9 mouse cellular contexts compared by ENCODE assay signal in the genomic region with DNA sequence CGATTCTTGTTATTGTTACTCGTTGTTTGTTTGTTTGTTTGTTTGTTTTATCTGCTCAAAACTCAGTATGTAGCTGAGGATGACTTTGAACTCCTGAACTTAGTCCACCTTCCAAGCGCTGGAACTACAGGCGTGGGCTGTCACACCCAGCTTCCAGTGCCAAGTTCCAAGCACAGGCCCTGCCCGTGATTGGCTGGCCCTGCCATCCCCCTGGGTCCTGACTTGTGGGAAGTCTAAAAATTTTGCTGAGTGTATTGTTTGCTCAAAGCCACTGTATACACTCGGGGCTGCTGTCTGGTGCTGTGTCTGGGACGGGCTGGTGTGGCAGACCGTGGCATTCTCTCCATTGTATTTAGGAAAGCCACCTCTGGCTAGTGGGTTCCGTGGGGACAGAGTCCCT. TPM values are rescaled to one million over a fixed set of nuclear protein-coding genes. Genes with fewer than 3 reads are reported as not detected.
DNase-seq lines count a peak whose midpoint lies in the region; ATAC-seq lines count a peak whose summit lies in the region.
"Had no signal": no experiment of that assay in that cellular context is flagged by ENCODE, and none has a peak within 500 bp of the region (broad histone marks: within the 10 kb centered on the region; RNA-seq: fewer than 3 reads in every experiment).

No protein-coding gene starts in this region.

- H3K9me3 ChIP-seq in embryonic facial prominence, embryonic 15.5 days (replicated peaks), result no peaks in the 10 kb centered on the region

- no peak for ATAC-seq in embryonic facial prominence, embryonic 15.5 days (ENCODE audit: insufficient number of reproducible peaks, low FRiP score, low TSS enrichment, low read depth)

- no peaks in the 10 kb centered on the region for H3K27me3 ChIP-seq in embryonic facial prominence, embryonic 15.5 days

- peak; percentile 55 for DNase-seq in kidney, adult 11 months
- no peak for DNase-seq in kidney, postnatal 14 days
- DNase-seq in kidney, adult 9 months, result peak; percentile 69
- DNase-seq in lung, postnatal 14 days, result peak; percentile 47
- DNase-seq in thymus, postnatal 14 days, result no peak
- DNase-seq in right cerebral cortex, postnatal 4 days, result no peak
- no peak for DNase-seq in gastrocnemius, adult 18-20 months (ENCODE audit: low spot score)
- DNase-seq: thymus, postnatal 25 days had no signal

- peaks cover 59% of the 10 kb centered on the region for H3K4me1 ChIP-seq in embryonic facial prominence, embryonic 15.5 days

- peaks cover 16% of the 10 kb centered on the region for H3K36me3 ChIP-seq in embryonic facial prominence, embryonic 15.5 days

- WGBS in embryonic facial prominence, embryonic 15.5 days, result 52% methylated on average over 9 of the region's 9 CpGs

- no peak overlapping the region for H3K4me2 ChIP-seq in embryonic facial prominence, embryonic 15.5 days (replicated peaks)

- peak overlapping the region; percentile 65; the same call in 1 of the 2 replicates for H3K27ac ChIP-seq in embryonic facial prominence, embryonic 15.5 days (replicated peaks)

- H3K9ac ChIP-seq in embryonic facial prominence, embryonic 15.5 days, result no peak overlapping the region

- no peak overlapping the region for H3K4me3 ChIP-seq in embryonic facial prominence, embryonic 15.5 days (replicated peaks)

RNA-seq across cellular contexts. Expression of a gene that starts 37.4 kb away (rescaled TPM):
- 546 and 574 TPM in 2 replicates for polyA plus RNA-seq in embryonic facial prominence, embryonic 15.5 days (2015; fragmentation: Nextera tagmentation; extraction: Ambion mirVana)
- total RNA-seq in gastrocnemius, adult 18-20 months (2021), result 100 to 1,000 TPM; 317 to 516 TPM

RNA-seq across cellular contexts. Expression of a gene that starts 53.2 kb away (rescaled TPM):
- polyA plus RNA-seq in embryonic facial prominence, embryonic 15.5 days (2015; fragmentation: Nextera tagmentation; extraction: Ambion mirVana), result 22.0 and 22.9 TPM in 2 replicates
- total RNA-seq in gastrocnemius, adult 18-20 months (2021), result 10 to 100 TPM; 21.1 to 31.3 TPM

Comparison
In these comparisons a context has a peak if more than half of its experiments do, and no peak if none do; other contexts are left out.
1. DNase-seq: peak in kidney, adult 11 months (single experiment), kidney, adult 9 months (single experiment) and lung, postnatal 14 days (single experiment); none in kidney, postnatal 14 days (single experiment), thymus, postnatal 14 days (single experiment), right cerebral cortex, postnatal 4 days (single experiment) and gastrocnemius, adult 18-20 months (single experiment).